Mouse (Mus musculus) hindbrain, embryonic 14.5 days (tissue): ENCODE results near the gene Rtn4rl1. TPM values are rescaled to one million over a fixed set of nuclear protein-coding genes. Genes with fewer than 3 reads are reported as not detected.

Experiments used
- ATAC-seq: fragments of 200-750 bp; cut with Nextera tagmentation; 2 replicates; pipeline ENCODE4 v1.8.0; 2017; ENCODE audit warnings: moderate number of reproducible peaks, mild to moderate bottlenecking, moderate TSS enrichment, moderate library complexity; ENCODE audit not compliant: low FRiP score
- DNase-seq: peaks from one replicate; pipeline ENCODE4 v3.0.0-alpha.2; 2015; ENCODE audit warnings: low spot score
- H3K27ac ChIP-seq: fragments of 300-500 bp; sonication (generic); 2 replicates; pipeline ENCODE4 v1.5.1; 2014; ENCODE audit warnings: mild to moderate bottlenecking, moderate library complexity
- H3K27me3 ChIP-seq: fragments of 300-500 bp; sonication (generic); 2 replicates; pipeline ENCODE4 v1.6.1; 2014; ENCODE audit warnings: mild to moderate bottlenecking, low read length, mixed read lengths; ENCODE audit not compliant: control insufficient read depth, insufficient read depth
- H3K36me3 ChIP-seq: fragments of 300-500 bp; sonication (generic); replicated peaks from 2 replicates; pipeline ENCODE4 v1.6.1; 2014; ENCODE audit not compliant: control insufficient read depth, insufficient read depth
- H3K4me1 ChIP-seq: fragments of 300-500 bp; sonication (generic); replicated peaks from 2 replicates; pipeline ENCODE4 v1.6.1; 2014; ENCODE audit warnings: antibody characterized with exemption, low read length, mixed read lengths; ENCODE audit not compliant: control insufficient read depth, insufficient read depth
- H3K4me2 ChIP-seq: fragments of 300-500 bp; sonication (generic); replicated peaks from 2 replicates; pipeline ENCODE4 v1.6.1; 2014; ENCODE audit warnings: mild to moderate bottlenecking, moderate library complexity
- H3K4me3 ChIP-seq: fragments of 300-500 bp; sonication (generic); replicated peaks from 2 replicates; pipeline ENCODE4 v1.5.1; 2014; ENCODE audit warnings: mild to moderate bottlenecking, low read length
- H3K9ac ChIP-seq: fragments of 300-500 bp; sonication (generic); 2 replicates; pipeline ENCODE4 v1.6.1; 2014
- H3K9me3 ChIP-seq: fragments of 300-500 bp; sonication (generic); 2 replicates; pipeline ENCODE4 v1.6.1; 2016; ENCODE audit warnings: low read length; ENCODE audit not compliant: control insufficient read depth
- WGBS: fragments of 180-500 bp; shearing (Covaris S2); extraction: QIAGEN DNeasy Blood & Tissue Kit; methylation state at CpG from one replicate; pipeline ENCODE4 v1.1.7; 2014; 5-methylcytosine and 5-hydroxymethylcytosine counted together
- polyA plus RNA-seq: library from polyadenylated mRNA; unstranded; fragments of >200 nt; fragmentation: Nextera tagmentation; extraction: Ambion mirVana; gene quantifications from 2 replicates; pipeline ENCODE4 v1.2.1, GENCODE M21; 2014

Gene Rtn4rl1
- polyA plus RNA-seq, 1 experiment from 2014 or later = 8.5 TPM

- no peak for ATAC-seq
- 88% methylated on average over 4 of the region's 4 CpGs for WGBS
These were observed 10.3 kb downstream of the Rtn4rl1 start for GRCm38 (mm10) chr11:75203926-75204325.

GRCm38 (mm10) chr11:75204472-75204871 lies 10.9 kb downstream of the Rtn4rl1 start:
- Histone ChIP-seq H3K4me2 (no peak overlapping the region), H3K36me3 (no peaks in the 10 kb centered on the region), H3K27me3 (no peaks in the 10 kb centered on the region), H3K9me3 (no peaks in the 10 kb centered on the region), H3K4me1 (0 out of 2 replicates have a peak, but pooled peaks cover 2% of the 10 kb centered on the region), H3K9ac (no peak overlapping the region), H3K4me3 (no peak overlapping the region), H3K27ac (no peak overlapping the region)
- DNase-seq (no peak), ATAC-seq (no peak)
- 43% methylated on average over 9 of the region's 9 CpGs for WGBS

More at GRCm38 (mm10) chr11:75203926-75204325, 10.3 kb downstream of the Rtn4rl1 start:
- Histone ChIP-seq H3K4me1 (0 out of 2 replicates have a peak, but pooled peaks cover 2% of the 10 kb centered on the region), H3K9me3 (no peaks in the 10 kb centered on the region), H3K9ac (no peak overlapping the region), H3K4me3 (no peak overlapping the region), H3K27me3 (no peaks in the 10 kb centered on the region), H3K27ac (no peak overlapping the region), H3K36me3 (no peaks in the 10 kb centered on the region), H3K4me2 (no peak overlapping the region)
- no peak for DNase-seq

GRCm38 (mm10) chr11:75206347-75206746 lies 12.8 kb downstream of the Rtn4rl1 start:
- ATAC-seq = no peak
- H3K27me3 ChIP-seq = no peaks in the 10 kb centered on the region
- no peaks in the 10 kb centered on the region for H3K9me3 ChIP-seq
- no peak overlapping the region for H3K9ac ChIP-seq
- H3K4me2 ChIP-seq = no peak overlapping the region
- 79% methylated on average over 4 of the region's 4 CpGs for WGBS
- H3K27ac ChIP-seq = no peak overlapping the region
- peaks cover 7% of the 10 kb centered on the region; the same call in 1 of the 2 replicates for H3K4me1 ChIP-seq
- no peak for DNase-seq
- H3K36me3 ChIP-seq = no peaks in the 10 kb centered on the region
- H3K4me3 ChIP-seq = no peak overlapping the region

GRCm38 (mm10) chr11:75209363-75209762 lies 15.8 kb downstream of the Rtn4rl1 start:
- Histone ChIP-seq H3K9me3 (no peaks in the 10 kb centered on the region), H3K27ac (no peak overlapping the region)

GRCm38 (mm10) chr11:75210093-75210492 lies 16.5 kb downstream of the Rtn4rl1 start:
- Histone ChIP-seq H3K4me1 (peaks cover 17% of the 10 kb centered on the region), H3K9me3 (no peaks in the 10 kb centered on the region), H3K4me2 (no peak overlapping the region), H3K36me3 (no peaks in the 10 kb centered on the region), H3K27ac (no peak overlapping the region), H3K9ac (no peak overlapping the region), H3K4me3 (no peak overlapping the region), H3K27me3 (no peaks in the 10 kb centered on the region)
- ATAC-seq (no peak), DNase-seq (no peak)
- WGBS = 65% methylated on average over 4 of the region's 4 CpGs

More at GRCm38 (mm10) chr11:75209363-75209762, 15.8 kb downstream of the Rtn4rl1 start:
- Histone ChIP-seq H3K4me1 (peaks cover 17% of the 10 kb centered on the region), H3K9ac (no peak overlapping the region), H3K4me3 (no peak overlapping the region), H3K4me2 (no peak overlapping the region), H3K27me3 (no peaks in the 10 kb centered on the region), H3K36me3 (no peaks in the 10 kb centered on the region)
- 69% methylated on average over 4 of the region's 4 CpGs for WGBS
- DNase-seq (no peak), ATAC-seq (no peak)

GRCm38 (mm10) chr11:75210755-75211154 lies 17.2 kb downstream of the Rtn4rl1 start:
- Histone ChIP-seq H3K4me1 (peaks cover 22% of the 10 kb centered on the region), H3K4me2 (no peak overlapping the region), H3K4me3 (no peak overlapping the region), H3K36me3 (no peaks in the 10 kb centered on the region), H3K9me3 (no peaks in the 10 kb centered on the region), H3K27me3 (no peaks in the 10 kb centered on the region), H3K27ac (no peak overlapping the region), H3K9ac (no peak overlapping the region)
- DNase-seq (no peak), ATAC-seq (no peak)
- WGBS = 55% methylated on average over 6 of the region's 6 CpGs

GRCm38 (mm10) chr11:75212031-75212667 lies 18.6 kb downstream of the Rtn4rl1 start:
- ATAC-seq = no peak
- Histone ChIP-seq H3K4me2 (no peak overlapping the region), H3K9me3 (no peaks in the 10 kb centered on the region), H3K27ac (peak overlapping the region; percentile 23; the same call in 1 of the 2 replicates), H3K4me3 (no peak overlapping the region), H3K4me1 (peaks cover 26% of the 10 kb centered on the region), H3K9ac (no peak overlapping the region), H3K36me3 (no peaks in the 10 kb centered on the region), H3K27me3 (no peaks in the 10 kb centered on the region)
- 40% methylated on average over 8 of the region's 8 CpGs for WGBS
- DNase-seq = no peak

GRCm38 (mm10) chr11:75212876-75213275 lies 19.3 kb downstream of the Rtn4rl1 start:
- H3K9ac ChIP-seq = no peak overlapping the region
- H3K4me2 ChIP-seq = no peak overlapping the region
- H3K9me3 ChIP-seq = no peaks in the 10 kb centered on the region
- H3K4me1 ChIP-seq = peaks cover 26% of the 10 kb centered on the region
- 41% methylated on average over 3 of the region's 3 CpGs for WGBS
- no peak for ATAC-seq
- H3K27me3 ChIP-seq = no peaks in the 10 kb centered on the region
- H3K36me3 ChIP-seq = no peaks in the 10 kb centered on the region
- 0 out of 2 replicates have a peak overlapping the region, but pooled peaks have one; percentile 26 for H3K27ac ChIP-seq
- no peak overlapping the region for H3K4me3 ChIP-seq
- DNase-seq = no peak

- H3K4me2 ChIP-seq = peak overlapping the region; percentile 58
- ATAC-seq (peak; percentile 65), DNase-seq (no peak)
- H3K9me3 ChIP-seq = no peaks in the 10 kb centered on the region
- H3K4me1 ChIP-seq = peaks cover 26% of the 10 kb centered on the region
- H3K4me3 ChIP-seq = peak overlapping the region; percentile 16; the same call in 1 of the 2 replicates
- peak overlapping the region; percentile 54; the same call in 1 of the 2 replicates for H3K27ac ChIP-seq
- 2% methylated on average over 35 of the region's 35 CpGs for WGBS
- H3K27me3 ChIP-seq = no peaks in the 10 kb centered on the region
- H3K36me3 ChIP-seq = no peaks in the 10 kb centered on the region
- peak overlapping the region; percentile 57 for H3K9ac ChIP-seq
These were observed 19.9 kb downstream of the Rtn4rl1 start for GRCm38 (mm10) chr11:75213372-75214080.
